Mouse (Mus musculus) C2C12 (cell line): ENCODE results near the gene Unc13d.

ENCODE experiments used
- CTCF ChIP-seq: IDR thresholded peaks from one replicate; pipeline ENCODE4 v1.5.1; 2011; ENCODE audit not compliant: control insufficient read depth, insufficient read depth, insufficient read length
- USF1 ChIP-seq: IDR thresholded peaks from one replicate; pipeline ENCODE4 v1.6.1; 2011; ENCODE audit warnings: low read depth, mild to moderate bottlenecking, control low read depth, moderate library complexity

DNA sequence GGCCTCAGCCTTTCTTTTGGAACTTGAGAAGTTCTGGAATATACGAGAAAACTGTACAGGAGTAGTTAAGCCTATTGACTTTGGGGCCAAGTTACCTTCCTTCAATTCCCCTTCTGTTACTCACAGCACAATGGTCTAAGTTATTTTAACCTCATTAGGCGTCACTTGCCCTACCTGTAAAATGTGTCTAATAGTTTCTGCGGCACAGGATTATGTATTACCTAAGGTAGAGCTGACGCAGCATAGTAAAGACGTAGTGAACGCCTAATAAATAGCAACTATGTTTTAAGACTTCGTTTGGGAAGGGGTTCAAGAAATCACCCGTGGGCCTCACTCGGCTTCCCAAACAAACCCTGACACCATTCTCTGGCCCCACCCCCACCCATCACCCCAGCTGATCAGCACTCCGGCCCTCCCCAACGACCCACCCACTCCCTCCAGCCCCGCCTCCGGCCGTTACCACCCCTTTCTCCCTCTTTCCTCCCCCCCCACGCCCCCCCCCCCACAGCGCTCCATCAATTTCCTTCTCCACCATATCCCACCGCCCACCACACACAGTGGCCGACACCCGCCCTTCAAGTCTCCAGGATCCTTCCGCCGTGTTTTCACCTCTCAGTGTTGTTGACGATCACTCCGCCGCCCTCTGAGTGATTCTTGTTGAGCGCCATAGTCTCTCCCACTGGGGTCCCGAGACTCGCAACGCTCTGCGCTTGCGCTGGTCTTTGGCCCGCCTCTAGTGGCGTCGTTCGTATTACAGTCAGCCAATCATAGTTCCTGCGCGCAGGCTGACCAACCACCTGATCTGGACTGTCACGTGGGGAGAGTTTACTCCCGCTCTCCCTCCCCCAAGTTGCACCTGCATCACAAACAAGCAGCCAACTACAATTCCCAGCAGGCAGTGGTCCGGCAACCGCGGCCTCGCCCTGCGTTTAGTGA, 8.8 kb upstream of the Unc13d start, which contains the start of gene Wbp2:
- TF ChIP-seq CTCF: no peak
- TF ChIP-seq USF1: peak; percentile 100
